Mouse (Mus musculus) brown adipose tissue, adult 24 weeks (tissue): ENCODE data around the gene Fig4. TPM values are rescaled to one million over a fixed set of nuclear protein-coding genes. Genes with fewer than 3 reads are reported as not detected.

ENCODE experiments used
- H3K27ac ChIP-seq: fragments of 200-500 bp; replicated peaks from 2 replicates; pipeline ENCODE4 v1.5.1; 2012; ENCODE audit warnings: low read depth, mild to moderate bottlenecking, low read length
- H3K4me1 ChIP-seq: fragments of 200-500 bp; 2 replicates; pipeline ENCODE4 v1.6.1; 2012; ENCODE audit warnings: low read length, mixed read lengths; ENCODE audit not compliant: control insufficient read depth, insufficient read depth, insufficient read length
- H3K4me3 ChIP-seq: fragments of 200-500 bp; 2 replicates; pipeline ENCODE4 v1.5.1; 2012; ENCODE audit warnings: low read depth, mild to moderate bottlenecking, low read length, moderate library complexity; ENCODE audit not compliant: insufficient read depth
- polyA plus RNA-seq: library from polyadenylated mRNA; stranded (reverse); fragments of >200 nt; gene quantifications from 2 replicates; pipeline ENCODE4 v1.2.4, GENCODE M21; 2012; ENCODE audit not compliant: missing spikeins, insufficient read depth, insufficient read length

Fig4 gene
- polyA plus RNA-seq, 1 experiment: 12.9 TPM

DNA sequence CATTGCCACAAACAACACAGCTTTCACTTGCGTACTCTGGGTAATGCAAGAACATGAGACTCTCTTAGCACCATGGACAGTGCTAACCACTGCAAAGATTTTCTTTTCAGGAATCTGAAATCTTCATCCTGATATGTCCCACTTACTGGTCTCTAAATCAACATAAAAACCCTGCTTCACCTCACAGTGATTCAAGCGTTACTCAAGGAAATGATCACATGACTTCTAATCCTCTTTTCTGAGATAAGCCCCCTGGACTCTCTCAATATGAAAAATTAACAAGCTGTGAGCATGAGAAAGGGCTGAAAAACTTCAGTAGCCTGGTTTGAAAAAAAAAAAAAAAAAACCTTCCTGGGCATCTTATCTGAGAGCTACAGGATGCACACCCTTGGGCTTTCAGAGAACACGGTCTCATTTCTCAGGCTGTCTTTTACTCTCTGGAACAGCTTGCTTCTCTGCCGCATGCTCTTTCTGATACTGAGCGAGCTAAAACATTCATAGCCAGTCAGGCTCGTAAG is 94.1 kb downstream of the Fig4 start:
- H3K4me1 ChIP-seq: no peaks in the 10 kb centered on the region
- no peak overlapping the region for H3K4me3 ChIP-seq
- H3K27ac ChIP-seq: no peak overlapping the region

DNA sequence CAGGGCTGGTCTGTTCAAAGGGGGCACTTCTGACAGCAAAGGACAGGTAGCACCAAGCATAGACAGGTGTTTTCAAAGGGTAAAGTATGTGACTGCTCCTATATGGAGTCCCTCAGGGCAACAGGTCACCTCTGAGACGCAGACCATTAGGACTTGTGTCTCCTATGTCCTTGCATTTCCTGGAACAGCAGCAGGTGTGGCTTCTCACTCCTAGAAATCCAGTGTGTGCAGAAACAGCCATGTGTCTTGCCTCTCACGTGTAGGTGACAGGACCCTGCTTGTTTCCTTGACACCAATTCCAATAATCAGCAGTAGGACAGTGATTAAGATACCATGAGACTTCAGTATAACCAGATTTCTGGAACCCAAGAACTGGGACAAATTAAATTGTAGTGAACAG is 97.4 kb downstream of the Fig4 start:
- Histone ChIP-seq H3K27ac (no peak overlapping the region), H3K4me1 (no peaks in the 10 kb centered on the region), H3K4me3 (no peak overlapping the region)

DNA sequence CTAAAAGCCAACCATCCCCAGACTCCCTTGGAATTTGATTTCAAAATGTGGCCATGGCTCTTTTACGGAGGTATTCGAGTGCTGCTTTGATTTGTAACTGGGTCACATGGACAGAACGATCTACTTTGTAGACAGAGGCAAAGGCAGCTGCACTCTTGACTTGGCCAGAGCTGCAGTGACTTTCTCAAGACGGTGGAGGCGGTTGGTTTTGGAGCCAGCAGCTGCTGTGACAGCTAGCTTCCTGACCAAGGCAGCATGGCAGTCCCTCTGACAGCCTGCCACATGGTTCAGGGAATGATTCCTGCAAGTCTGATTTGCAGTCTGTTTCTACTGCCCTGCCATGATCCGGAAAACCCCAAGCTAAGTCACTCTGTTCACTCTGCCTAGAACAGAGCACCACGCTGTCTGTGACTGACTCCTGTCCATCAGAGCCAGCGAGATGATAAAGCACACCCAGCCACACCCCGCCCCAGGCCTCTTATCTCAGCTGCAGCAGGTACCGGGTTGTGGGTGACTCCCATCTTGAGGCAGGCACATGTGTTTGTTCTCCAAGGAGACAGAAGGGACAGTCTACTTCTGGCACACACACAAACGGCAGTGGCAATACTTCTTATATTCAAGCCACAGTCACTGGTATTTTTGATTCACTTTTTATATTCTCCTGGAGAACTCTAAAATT is 98.3 kb downstream of the Fig4 start:
- Histone ChIP-seq H3K27ac (no peak overlapping the region), H3K4me1 (no peaks in the 10 kb centered on the region), H3K4me3 (no peak overlapping the region)

DNA sequence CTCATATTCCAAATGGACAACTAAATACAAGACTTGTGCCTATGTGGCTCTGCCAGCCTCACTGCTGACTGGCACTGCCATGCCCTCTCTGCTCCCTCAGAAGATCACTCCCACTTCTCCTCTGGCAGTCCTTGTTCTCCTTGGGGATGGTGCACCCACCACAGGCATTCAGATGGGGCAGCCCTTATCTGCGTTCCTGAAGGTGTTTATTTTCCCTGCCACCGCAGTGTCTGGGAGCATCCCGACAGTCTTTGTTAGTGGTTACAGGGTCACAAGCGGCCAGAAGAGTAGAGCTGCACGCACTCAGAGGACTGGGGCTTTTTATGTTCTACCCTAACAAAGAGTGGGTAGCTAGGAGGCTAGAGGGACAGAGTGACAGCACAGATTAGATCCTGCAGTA is 98.9 kb downstream of the Fig4 start:
- Histone ChIP-seq H3K4me1 (no peaks in the 10 kb centered on the region), H3K27ac (no peak overlapping the region), H3K4me3 (no peak overlapping the region)

DNA sequence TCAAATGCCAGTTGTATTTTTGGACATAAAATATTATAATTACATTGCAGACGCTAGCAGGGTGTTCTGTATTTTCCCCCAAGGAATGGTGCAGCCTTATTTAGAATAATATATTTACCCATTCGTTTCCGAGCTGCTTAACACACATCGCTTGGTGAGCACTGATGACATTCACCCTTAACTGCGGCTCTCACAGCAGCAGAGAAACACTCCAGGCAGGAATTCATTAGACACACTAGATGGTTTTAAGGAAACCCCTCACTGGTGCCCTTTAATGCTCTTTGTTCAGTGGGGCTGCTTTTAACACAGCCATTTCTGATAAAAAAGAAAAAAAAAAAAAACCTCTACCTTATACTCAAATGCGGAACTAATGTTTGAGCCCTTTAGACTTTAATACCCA is 104.3 kb downstream of the Fig4 start:
- Histone ChIP-seq H3K4me1 (no peaks in the 10 kb centered on the region), H3K4me3 (no peak overlapping the region), H3K27ac (no peak overlapping the region)

DNA sequence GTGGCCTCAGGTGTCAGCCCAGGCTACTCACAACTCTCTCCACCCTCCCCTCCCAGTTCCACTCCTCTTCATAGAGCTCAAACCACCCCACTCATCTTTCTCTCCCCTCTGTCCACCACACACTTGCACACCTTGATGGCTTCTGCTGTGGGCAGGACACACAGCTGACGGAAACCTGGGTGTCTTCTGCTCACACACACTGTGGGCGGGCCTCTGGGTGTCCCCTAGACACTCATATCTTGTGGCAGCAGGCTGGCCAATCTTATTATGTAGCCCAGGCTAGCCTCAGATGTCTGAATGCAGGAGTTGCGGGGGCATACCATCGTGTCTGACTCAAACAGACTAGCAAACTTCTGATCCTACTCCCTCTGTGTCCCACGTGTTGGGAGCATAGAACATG is 105.3 kb downstream of the Fig4 start:
- H3K4me1 ChIP-seq: no peaks in the 10 kb centered on the region
- H3K27ac ChIP-seq: no peak overlapping the region
- no peak overlapping the region for H3K4me3 ChIP-seq

DNA sequence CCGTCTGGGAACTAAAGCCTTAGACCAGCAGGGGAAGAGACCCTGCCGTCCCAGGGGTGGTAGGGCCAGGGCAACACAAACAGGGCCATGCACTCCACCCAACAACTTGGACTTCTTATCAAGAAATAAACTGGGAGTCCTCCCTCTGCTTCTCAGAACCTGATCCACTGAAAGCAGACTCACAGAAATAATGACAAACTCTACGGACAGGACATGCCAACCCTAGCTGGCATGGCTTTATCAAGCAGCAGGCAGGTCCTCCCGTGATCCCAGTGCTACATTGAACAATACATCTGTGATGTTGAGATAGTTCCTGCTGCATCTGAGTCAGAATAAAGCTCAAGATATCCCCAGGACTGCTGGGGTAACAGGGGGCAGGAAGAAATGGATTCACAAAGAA is 106.8 kb downstream of the Fig4 start:
- Histone ChIP-seq H3K4me3 (no peak overlapping the region), H3K4me1 (no peaks in the 10 kb centered on the region), H3K27ac (no peak overlapping the region)

DNA sequence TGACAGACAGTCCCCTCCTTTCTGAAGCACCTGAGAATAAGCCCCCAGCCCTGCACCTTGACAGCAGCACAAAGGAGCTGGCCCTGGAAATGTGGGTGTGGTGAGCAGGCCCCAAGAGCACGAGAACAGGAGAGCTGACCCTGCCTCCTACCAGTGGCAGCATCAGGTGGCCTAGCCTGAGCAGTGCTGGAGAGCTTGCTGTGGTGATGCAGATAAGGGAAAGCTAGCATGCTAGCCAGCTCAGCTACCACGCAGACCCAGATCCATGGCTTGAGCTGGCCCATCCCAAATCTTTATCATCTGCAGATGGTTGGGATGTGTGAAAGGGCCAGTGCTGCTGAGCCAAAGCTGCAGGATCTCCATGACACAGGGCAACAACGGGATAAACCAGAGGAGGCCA is 113.7 kb downstream of the Fig4 start:
- no peaks in the 10 kb centered on the region for H3K4me1 ChIP-seq
- no peak overlapping the region for H3K4me3 ChIP-seq
- no peak overlapping the region for H3K27ac ChIP-seq

DNA sequence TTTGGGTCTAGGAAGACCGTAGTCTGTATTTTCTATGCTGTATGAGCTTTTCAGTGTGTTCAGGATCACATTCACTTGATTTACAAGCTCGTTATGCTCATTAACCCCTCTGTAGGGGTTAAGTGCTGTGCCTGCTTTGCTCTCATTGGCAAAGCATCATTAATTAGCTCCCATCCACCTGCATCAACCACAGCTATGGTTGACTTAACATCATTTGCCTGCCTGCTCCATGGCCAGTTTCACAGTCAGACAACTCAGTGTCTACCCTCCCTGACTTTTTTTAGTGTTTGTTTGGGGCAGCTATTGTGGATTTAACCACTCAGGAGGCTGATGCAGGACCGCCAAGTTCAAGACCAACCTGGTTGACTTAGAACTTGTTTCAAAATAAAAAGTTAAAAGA is 119.1 kb downstream of the Fig4 start:
- H3K27ac ChIP-seq: no peak overlapping the region
- no peaks in the 10 kb centered on the region for H3K4me1 ChIP-seq
- H3K4me3 ChIP-seq: no peak overlapping the region

DNA sequence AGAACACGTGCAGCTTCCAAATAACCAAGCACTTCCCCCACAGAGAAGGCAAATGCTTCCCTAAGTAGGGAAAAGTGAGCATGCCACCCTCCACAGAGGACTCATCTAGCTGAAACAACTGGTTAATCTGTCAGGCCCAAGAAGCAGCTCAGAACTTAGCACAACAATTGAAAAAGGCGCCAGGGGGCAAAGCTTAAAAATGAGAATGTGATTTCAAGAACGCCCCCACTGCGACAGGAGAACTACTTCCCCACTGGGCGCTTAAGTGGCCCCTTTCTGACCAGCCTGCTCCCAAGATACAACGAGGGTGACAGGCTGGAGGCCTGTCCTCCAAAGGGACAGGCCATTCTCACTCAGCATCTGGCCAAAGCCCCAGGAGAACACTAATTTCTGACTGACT is 120.4 kb downstream of the Fig4 start:
- Histone ChIP-seq H3K4me1 (no peaks in the 10 kb centered on the region), H3K27ac (no peak overlapping the region), H3K4me3 (no peak overlapping the region)

DNA sequence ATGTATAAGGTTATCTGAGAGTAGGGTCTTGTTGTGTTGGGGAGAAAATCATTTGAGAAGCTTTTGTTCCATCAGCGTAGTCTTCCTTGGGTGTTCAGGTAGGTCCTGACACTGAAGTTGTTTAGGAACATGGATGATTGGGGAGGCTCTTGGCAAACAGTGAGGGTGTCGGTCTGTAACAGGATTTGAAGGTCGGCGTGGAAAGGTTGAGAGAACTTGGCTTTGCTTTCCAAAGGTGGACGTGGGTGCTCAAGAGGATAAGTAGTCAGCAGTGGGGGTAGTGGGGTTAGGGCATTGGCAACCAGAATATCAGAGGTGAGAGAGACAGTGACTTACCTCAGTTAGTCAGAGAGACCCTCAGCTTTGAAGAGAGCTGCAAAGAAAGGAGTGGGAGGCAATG is 136.9 kb downstream of the Fig4 start:
- no peak overlapping the region for H3K27ac ChIP-seq
- no peaks in the 10 kb centered on the region for H3K4me1 ChIP-seq
- H3K4me3 ChIP-seq: no peak overlapping the region

DNA sequence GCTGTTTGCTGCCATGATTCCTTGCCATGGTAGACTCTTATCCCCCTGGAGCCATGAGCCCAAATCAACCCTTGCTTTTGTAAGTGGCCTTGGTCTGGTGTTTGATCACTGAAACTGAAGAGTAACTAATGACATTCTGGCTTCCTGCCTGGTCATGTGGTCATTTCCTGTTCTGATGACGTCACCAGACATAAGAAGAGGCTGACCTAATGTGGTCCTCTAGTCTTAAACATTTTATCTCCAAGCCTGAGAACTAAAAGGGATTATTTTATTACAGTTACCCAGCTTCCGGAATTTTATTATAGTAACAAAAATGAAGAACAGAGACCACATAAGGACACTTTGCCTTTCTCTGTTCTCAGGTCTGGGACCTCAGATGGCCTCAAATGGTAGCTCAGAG is 140.0 kb downstream of the Fig4 start:
- Histone ChIP-seq H3K4me3 (no peak overlapping the region), H3K27ac (no peak overlapping the region), H3K4me1 (no peaks in the 10 kb centered on the region)

DNA sequence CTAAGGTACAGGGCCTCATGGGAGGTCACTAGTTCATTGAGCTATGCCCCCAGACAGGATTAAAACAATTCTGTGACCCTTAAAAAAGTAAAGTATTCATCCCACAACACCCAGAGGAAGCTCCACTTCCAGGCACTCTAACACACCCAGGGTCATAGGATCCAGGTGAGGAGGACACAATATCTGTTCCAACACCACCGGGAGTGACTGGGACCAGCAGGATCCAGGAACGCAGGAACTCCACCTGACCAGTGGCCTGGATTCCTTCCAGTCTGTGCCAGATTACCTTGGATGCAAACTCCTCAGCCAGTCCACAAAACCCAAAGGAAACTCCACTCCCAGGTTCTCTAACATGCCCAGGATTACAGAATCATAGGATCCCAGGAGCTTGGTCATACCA is 145.8 kb downstream of the Fig4 start:
- no peaks in the 10 kb centered on the region for H3K4me1 ChIP-seq
- H3K4me3 ChIP-seq: no peak overlapping the region
- H3K27ac ChIP-seq: no peak overlapping the region

DNA sequence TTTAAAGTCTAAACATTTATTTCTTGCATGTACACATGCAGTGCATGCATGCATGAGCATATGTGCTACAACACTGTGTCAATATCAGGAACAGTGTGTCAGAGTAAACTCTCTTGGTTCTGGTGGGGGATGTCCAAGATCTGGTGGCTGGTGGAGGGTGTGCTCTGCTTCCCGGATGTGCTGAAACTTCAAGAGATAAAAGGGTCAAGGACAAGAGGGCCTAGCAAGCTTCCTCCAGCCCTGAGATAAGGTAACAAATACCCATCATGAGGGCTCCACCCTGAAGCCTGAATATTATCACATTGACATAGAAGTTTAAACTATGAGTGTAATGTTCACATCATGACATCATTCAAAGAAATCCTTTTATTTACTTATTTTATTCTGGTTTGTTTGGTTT is 146.4 kb downstream of the Fig4 start:
- H3K4me1 ChIP-seq: no peaks in the 10 kb centered on the region
- H3K4me3 ChIP-seq: no peak overlapping the region
- no peak overlapping the region for H3K27ac ChIP-seq

DNA sequence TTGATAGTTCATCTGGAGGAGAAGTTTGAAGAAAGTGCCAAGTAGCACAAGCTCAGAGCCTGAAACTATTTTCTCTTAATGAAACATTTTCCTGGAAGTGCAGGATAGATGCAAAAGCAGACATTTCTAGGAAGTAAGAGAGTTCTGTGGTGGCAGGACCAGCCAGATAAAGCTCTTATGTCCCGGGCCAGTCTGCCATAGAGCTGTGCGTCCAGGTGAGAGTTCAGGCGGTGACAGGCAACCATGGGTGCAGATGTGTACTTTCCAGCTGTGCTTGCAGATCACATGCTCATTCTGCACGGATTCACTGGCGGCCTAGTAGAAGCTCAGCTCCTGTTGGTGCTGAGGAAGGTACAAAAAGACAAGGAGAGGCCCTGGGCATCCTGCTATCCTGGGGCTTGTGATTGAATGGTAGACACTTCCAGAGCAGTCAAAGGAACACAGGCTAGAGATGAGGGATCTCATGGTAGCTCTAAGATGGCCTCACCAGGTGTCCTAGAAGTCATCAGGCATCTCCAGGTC is 149.8 kb downstream of the Fig4 start:
- H3K4me3 ChIP-seq: no peak overlapping the region
- H3K27ac ChIP-seq: no peak overlapping the region
- no peaks in the 10 kb centered on the region; the same call in 1 of the 2 replicates for H3K4me1 ChIP-seq

DNA sequence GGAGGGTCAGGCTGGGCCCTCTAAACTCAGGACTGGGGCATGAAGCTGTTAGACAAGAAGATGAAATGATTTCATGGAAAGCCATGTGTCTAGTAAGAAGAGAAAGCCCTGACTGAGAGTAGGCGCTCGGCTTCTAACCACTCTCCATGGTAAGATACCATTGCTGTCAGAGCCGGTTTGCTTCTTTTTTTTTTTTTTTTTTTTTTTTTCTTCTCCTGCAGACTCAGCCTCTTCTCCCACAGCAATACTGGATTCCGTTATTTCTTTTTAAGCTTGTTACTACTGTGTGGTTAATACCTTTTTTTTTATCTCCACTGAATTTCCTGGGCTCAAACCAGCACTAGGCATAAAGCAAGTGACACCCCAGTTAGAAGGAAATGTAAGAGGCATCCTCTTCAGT is 151.2 kb downstream of the Fig4 start:
- H3K27ac ChIP-seq: no peak overlapping the region
- H3K4me3 ChIP-seq: no peak overlapping the region
- H3K4me1 ChIP-seq: no peaks in the 10 kb centered on the region; the same call in 1 of the 2 replicates
